Mouse (Mus musculus) adrenal gland, postnatal 14 days (tissue): ENCODE data around the gene 1700029I15Rik. TPM values are rescaled to one million over a fixed set of nuclear protein-coding genes. Genes with fewer than 3 reads are reported as not detected.

Source experiments
- DNase-seq: peaks from one replicate; pipeline ENCODE4 v3.0.0; 2021; ENCODE audit warnings: mixed read lengths
- long read RNA-seq, 2 experiments: library from polyadenylated mRNA; stranded (forward); transcript quantifications; one replicate each; pipeline ENCODE4 v2.0.0; 2021
- total RNA-seq: library from RNA; stranded (reverse); gene quantifications from 2 replicates; pipeline ENCODE4 v1.2.3, GENCODE M21; 2021

1700029I15Rik gene
- 9.6 and 9.7 TPM in 2 replicates for total RNA-seq
- long read RNA-seq, experiment 1, partial matches to known transcripts, result 0 of 4 reads
- long read RNA-seq, experiment 1, other reads (novel, unspliced or antisense), result 0 of 4 reads
- long read RNA-seq, experiment 2, result 0 reads

GRCm38 (mm10) chr2:92381901-92382588 lies at the start of gene 1700029I15Rik:
Gene 1700029I15Rik, plus strand, starts transcription at chr2:92382538.
- DNase-seq, result no peak

- no peak for DNase-seq
Observed at GRCm38 (mm10) chr2:92342418-92342817, 39.9 kb upstream of the 1700029I15Rik start.

- no peak for DNase-seq
Observed at GRCm38 (mm10) chr2:92347191-92347590, 35.1 kb upstream of the 1700029I15Rik start.

- DNase-seq, result peak; percentile 82
Observed at GRCm38 (mm10) chr2:92349589-92350425, 32.5 kb upstream of the 1700029I15Rik start.

GRCm38 (mm10) chr2:92350686-92351085 lies 31.7 kb upstream of the 1700029I15Rik start:
- peak; percentile 63 for DNase-seq

- no peak for DNase-seq
Observed at GRCm38 (mm10) chr2:92353402-92353801, 28.9 kb upstream of the 1700029I15Rik start.

GRCm38 (mm10) chr2:92354224-92354623 lies 28.1 kb upstream of the 1700029I15Rik start:
- no peak for DNase-seq

GRCm38 (mm10) chr2:92359301-92359700 lies 23.0 kb upstream of the 1700029I15Rik start:
- DNase-seq, result peak; percentile 52

GRCm38 (mm10) chr2:92360186-92360823 lies 22.0 kb upstream of the 1700029I15Rik start:
- no peak for DNase-seq

- DNase-seq, result peak; percentile 57
Observed at GRCm38 (mm10) chr2:92360893-92361292, 21.4 kb upstream of the 1700029I15Rik start.

GRCm38 (mm10) chr2:92361795-92362194 lies 20.5 kb upstream of the 1700029I15Rik start:
- peak; percentile 60 for DNase-seq

- no peak for DNase-seq
Observed at GRCm38 (mm10) chr2:92362571-92363228, 19.6 kb upstream of the 1700029I15Rik start.

GRCm38 (mm10) chr2:92364086-92364485 lies 18.3 kb upstream of the 1700029I15Rik start:
- no peak for DNase-seq

GRCm38 (mm10) chr2:92365568-92365967 lies 16.8 kb upstream of the 1700029I15Rik start:
- no peak for DNase-seq

- DNase-seq, result no peak
Observed at GRCm38 (mm10) chr2:92367383-92368029, 14.8 kb upstream of the 1700029I15Rik start.

GRCm38 (mm10) chr2:92370375-92370774 lies 12.0 kb upstream of the 1700029I15Rik start:
- DNase-seq, result no peak

GRCm38 (mm10) chr2:92370821-92371805 lies 11.2 kb upstream of the 1700029I15Rik start:
- peak; percentile 67 for DNase-seq

- DNase-seq, result no peak
Observed at GRCm38 (mm10) chr2:92371971-92372690, 10.2 kb upstream of the 1700029I15Rik start.

- peak; percentile 79 for DNase-seq
Observed at GRCm38 (mm10) chr2:92372767-92373436, 9.4 kb upstream of the 1700029I15Rik start.
